Mouse (Mus musculus): ENCODE measurements around the gene Cers3.

DNA sequence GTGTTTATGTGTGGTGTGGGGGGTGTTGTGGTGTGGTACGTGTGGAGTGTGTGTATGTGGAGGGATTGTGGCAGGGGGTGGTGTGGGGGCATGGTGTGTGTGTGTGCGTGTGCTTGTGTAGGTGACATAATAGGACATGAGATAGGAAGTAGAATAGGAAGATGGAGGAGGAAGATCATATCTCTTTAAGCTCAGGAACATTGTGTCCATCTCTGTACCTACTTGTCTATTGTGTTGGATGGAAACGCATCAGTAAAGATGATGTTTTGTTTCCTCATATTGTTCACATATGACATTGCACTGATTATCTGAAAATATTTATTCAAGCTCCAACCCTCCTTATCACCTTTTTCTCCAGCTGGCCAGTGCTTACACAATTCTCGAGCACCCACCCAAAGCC, 5.9 kb upstream of the Cers3 start:
- TF ChIP-seq CTCF (conservative IDR thresholded peaks at IDR 0.05; ENCODE audit: low read length) (no peak), POU5F1 (IDR thresholded peaks at IDR 0.05; ENCODE audit: borderline replicate concordance, low read length) (no peak)
